Mouse (Mus musculus) lung, postnatal 0 days (tissue): ENCODE measurements around the gene Txndc2.

Experiments
- CTCF ChIP-seq: IDR thresholded peaks from 2 replicates; pipeline ENCODE4 v1.5.1; 2016; ENCODE audit warnings: antibody characterized with exemption, mild to moderate bottlenecking
- EP300 ChIP-seq: IDR thresholded peaks from 2 replicates; pipeline ENCODE4 v1.6.1; 2016; ENCODE audit warnings: antibody characterized with exemption, mild to moderate bottlenecking, control low read depth

GRCm38 (mm10) chr17:65614431-65614830, 27.5 kb downstream of the Txndc2 start:
- TF ChIP-seq EP300 (no peak), CTCF (no peak)
